Mouse (Mus musculus): Measurements from ENCODE around the gene Cdan1.

DNA sequence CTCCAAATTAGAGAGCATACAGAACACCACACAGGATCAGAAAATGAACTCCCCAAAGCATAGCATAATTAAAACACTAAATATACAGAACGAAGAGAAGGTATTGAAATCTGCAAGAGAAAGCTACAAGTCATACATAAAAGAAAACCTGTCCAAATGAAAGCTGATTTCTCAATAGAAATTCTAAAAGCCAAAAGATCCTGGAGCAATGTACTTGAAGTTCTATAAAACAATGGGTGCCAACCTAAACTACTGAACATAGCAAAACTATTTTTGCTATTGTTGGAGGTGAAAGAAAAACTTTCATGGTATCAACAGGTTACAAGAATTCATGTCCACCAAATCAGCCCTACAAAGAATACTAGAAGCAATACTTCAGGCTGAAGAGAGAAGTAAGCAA is 8.7 kb downstream of the Cdan1 start:
- no peak for TF ChIP-seq CTCF (IDR thresholded peaks at IDR 0.05; ENCODE audit: insufficient read depth, low read depth, low read length)
- TF ChIP-seq POLR2A (IDR thresholded peaks at IDR 0.05; ENCODE audit: insufficient read depth, low read depth, low read length): no peak
